Mouse (Mus musculus) forebrain, embryonic 16.5 days (tissue): Measurements from ENCODE around the gene BC025446. TPM values are rescaled to one million over a fixed set of nuclear protein-coding genes. Genes with fewer than 3 reads are reported as not detected.

Experiments
- ATAC-seq: fragments of 200-750 bp; cut with Nextera tagmentation; 2 replicates; pipeline ENCODE4 v1.8.0; 2017; ENCODE audit warnings: mild to moderate bottlenecking, moderate library complexity
- H3K27ac ChIP-seq: fragments of 300-500 bp; sonication (generic); 2 replicates; pipeline ENCODE4 v1.5.1; 2014; ENCODE audit warnings: low read length, control low read depth
- H3K27me3 ChIP-seq: fragments of 300-500 bp; sonication (generic); replicated peaks from 2 replicates; pipeline ENCODE4 v1.6.1; 2014; ENCODE audit warnings: low read length; ENCODE audit not compliant: control insufficient read depth, insufficient read depth
- H3K36me3 ChIP-seq: fragments of 300-500 bp; sonication (generic); 2 replicates; pipeline ENCODE4 v1.6.1; 2014; ENCODE audit not compliant: control insufficient read depth, insufficient read depth
- H3K4me1 ChIP-seq: fragments of 300-500 bp; sonication (generic); replicated peaks from 2 replicates; pipeline ENCODE4 v1.6.1; 2014; ENCODE audit warnings: low read length; ENCODE audit not compliant: control insufficient read depth, insufficient read depth
- H3K4me2 ChIP-seq: fragments of 300-500 bp; sonication (generic); 2 replicates; pipeline ENCODE4 v1.6.1; 2014; ENCODE audit warnings: mild to moderate bottlenecking, low read length, control low read depth
- H3K4me3 ChIP-seq: fragments of 300-500 bp; sonication (generic); replicated peaks from 2 replicates; pipeline ENCODE4 v1.5.1; 2014; ENCODE audit warnings: mild to moderate bottlenecking, low read length, control low read depth
- H3K9ac ChIP-seq: fragments of 300-500 bp; sonication (generic); replicated peaks from 2 replicates; pipeline ENCODE4 v1.6.1; 2014; ENCODE audit warnings: low read depth, low read length, control low read depth
- H3K9me3 ChIP-seq: fragments of 300-500 bp; sonication (generic); 2 replicates; pipeline ENCODE4 v1.6.1; 2016; ENCODE audit warnings: low read length; ENCODE audit not compliant: control insufficient read depth
- WGBS: fragments of 180-500 bp; shearing (Covaris S2); extraction: QIAGEN DNeasy Blood & Tissue Kit; methylation state at CpG from one replicate; pipeline ENCODE4 v1.1.7; 2014; 5-methylcytosine and 5-hydroxymethylcytosine counted together
- polyA plus RNA-seq: library from polyadenylated mRNA; unstranded; fragments of >200 nt; fragmentation: Nextera tagmentation; extraction: Ambion mirVana; gene quantifications from 2 replicates; pipeline ENCODE4 v1.2.1, GENCODE M21; 2015

Gene BC025446
- polyA plus RNA-seq, 1 experiment from 2014 or later: not detected

DNA sequence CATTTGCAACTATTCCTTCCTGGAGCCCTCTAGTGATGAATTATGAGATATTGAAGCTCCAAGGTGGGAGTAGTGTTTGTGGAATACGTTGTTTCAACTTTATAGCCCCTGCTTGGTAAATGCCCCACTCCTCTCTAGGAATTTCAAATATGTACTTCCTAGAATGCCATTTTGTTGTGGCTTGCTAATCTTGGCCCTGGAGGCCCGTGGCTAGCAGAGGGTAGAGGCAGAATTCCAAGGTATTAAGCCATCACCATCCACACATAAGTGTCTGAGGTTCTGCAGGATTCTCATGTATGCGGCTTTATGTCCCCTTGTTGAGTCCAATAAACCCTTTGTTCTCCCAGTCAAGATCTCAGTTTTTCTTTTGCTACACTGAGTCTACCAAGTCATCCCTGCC, 55.7 kb downstream of the BC025446 start:
- 71% methylated on average over 3 of the region's 3 CpGs for WGBS
- no peak for ATAC-seq
- no peaks in the 10 kb centered on the region for H3K36me3 ChIP-seq
- no peak overlapping the region for H3K27ac ChIP-seq
- H3K9ac ChIP-seq: no peak overlapping the region
- no peak overlapping the region for H3K4me3 ChIP-seq
- H3K4me2 ChIP-seq: no peak overlapping the region
- H3K9me3 ChIP-seq: no peaks in the 10 kb centered on the region
- no peaks in the 10 kb centered on the region for H3K27me3 ChIP-seq
- no peaks in the 10 kb centered on the region for H3K4me1 ChIP-seq

Other genes with a start within 250 kb of the BC025446 start
- not detected in 2 replicates for gene Ly6i, start 232.9 kb upstream of the BC025446 start, polyA plus RNA-seq
- 0.89 and 2.3 TPM in 2 replicates for gene Ly6a, start 218.3 kb upstream of the BC025446 start, polyA plus RNA-seq
- 5.0 and 5.8 TPM in 2 replicates for gene Ly6c1, start 167.5 kb upstream of the BC025446 start, polyA plus RNA-seq
- gene Ly6c2, start 104.4 kb upstream of the BC025446 start, polyA plus RNA-seq: 0.44 TPM in 1 of 2 replicates, not detected in the other
- gene Ly6g, start 61.1 kb upstream of the BC025446 start, polyA plus RNA-seq: not detected in 2 replicates
- not detected in 2 replicates for gene Ly6f, start 52.0 kb downstream of the BC025446 start, polyA plus RNA-seq